Mouse (Mus musculus) hindbrain, embryonic 10.5 days (tissue): Measurements from ENCODE around the gene Gm21860. TPM values are rescaled to one million over a fixed set of nuclear protein-coding genes. Genes with fewer than 3 reads are reported as not detected.

Source experiments
- polyA plus RNA-seq: library from polyadenylated mRNA; unstranded; fragments of >200 nt; fragmentation: Nextera tagmentation; extraction: Ambion mirVana; gene quantifications from 2 replicates; pipeline ENCODE4 v1.2.1, GENCODE M21; 2016

Gene Gm21860
- polyA plus RNA-seq, 1 experiment from 2014 or later, result not detected

Other genes with a start within 250 kb of the Gm21860 start
- gene Gm47283, start 29.9 kb upstream of the Gm21860 start, polyA plus RNA-seq, result not detected in 2 replicates
- not detected in 2 replicates for gene Gm21748, start 84.4 kb upstream of the Gm21860 start, polyA plus RNA-seq